Mouse (Mus musculus) liver, embryonic 15.5 days (tissue): ENCODE results near the gene Rhof. TPM values are rescaled to one million over a fixed set of nuclear protein-coding genes. Genes with fewer than 3 reads are reported as not detected.

Experiments
- ATAC-seq: fragments of 200-750 bp; cut with Nextera tagmentation; 2 replicates; pipeline ENCODE4 v1.8.0; 2017; ENCODE audit warnings: moderate number of reproducible peaks, mild to moderate bottlenecking, moderate library complexity; ENCODE audit not compliant: insufficient read depth
- H3K27ac ChIP-seq: fragments of 300-500 bp; sonication (generic); replicated peaks from 2 replicates; pipeline ENCODE4 v1.5.1; 2015; ENCODE audit warnings: mild to moderate bottlenecking, inconsistent platforms
- H3K27me3 ChIP-seq: fragments of 300-500 bp; sonication (generic); 2 replicates; pipeline ENCODE4 v1.6.1; 2015; ENCODE audit warnings: mild to moderate bottlenecking, inconsistent platforms
- H3K36me3 ChIP-seq: fragments of 300-500 bp; sonication (generic); replicated peaks from 2 replicates; pipeline ENCODE4 v1.6.1; 2015; ENCODE audit warnings: moderate library complexity, mild to moderate bottlenecking, inconsistent platforms
- H3K4me1 ChIP-seq: fragments of 300-500 bp; sonication (generic); replicated peaks from 2 replicates; pipeline ENCODE4 v1.6.1; 2015; ENCODE audit warnings: inconsistent platforms
- H3K4me2 ChIP-seq: fragments of 300-500 bp; sonication (generic); 2 replicates; pipeline ENCODE4 v1.6.1; 2015; ENCODE audit warnings: moderate library complexity, mild to moderate bottlenecking, inconsistent platforms
- H3K4me3 ChIP-seq: fragments of 300-500 bp; sonication (generic); replicated peaks from 2 replicates; pipeline ENCODE4 v1.5.1; 2015; ENCODE audit warnings: mild to moderate bottlenecking, inconsistent platforms
- H3K9ac ChIP-seq: fragments of 300-500 bp; sonication (generic); 2 replicates; pipeline ENCODE4 v1.6.1; 2015; ENCODE audit warnings: moderate library complexity, mild to moderate bottlenecking, inconsistent platforms
- H3K9me3 ChIP-seq: fragments of 300-500 bp; sonication (generic); replicated peaks from 2 replicates; pipeline ENCODE4 v1.6.1; 2016; ENCODE audit warnings: inconsistent platforms
- WGBS: fragments of 180-500 bp; shearing (Covaris S2); methylation state at CpG from one replicate; pipeline ENCODE4 v1.1.7; 2015; ENCODE audit warnings: mixed read lengths; ENCODE audit not compliant: insufficient replicate concordance; 5-methylcytosine and 5-hydroxymethylcytosine counted together
- polyA plus RNA-seq: library from polyadenylated mRNA; unstranded; fragments of >200 nt; fragmentation: Nextera tagmentation; extraction: Ambion mirVana; gene quantifications from 2 replicates; pipeline ENCODE4 v1.2.1, GENCODE M21; 2015

The Rhof gene
- polyA plus RNA-seq = 1.7 and 2.1 TPM in 2 replicates

DNA sequence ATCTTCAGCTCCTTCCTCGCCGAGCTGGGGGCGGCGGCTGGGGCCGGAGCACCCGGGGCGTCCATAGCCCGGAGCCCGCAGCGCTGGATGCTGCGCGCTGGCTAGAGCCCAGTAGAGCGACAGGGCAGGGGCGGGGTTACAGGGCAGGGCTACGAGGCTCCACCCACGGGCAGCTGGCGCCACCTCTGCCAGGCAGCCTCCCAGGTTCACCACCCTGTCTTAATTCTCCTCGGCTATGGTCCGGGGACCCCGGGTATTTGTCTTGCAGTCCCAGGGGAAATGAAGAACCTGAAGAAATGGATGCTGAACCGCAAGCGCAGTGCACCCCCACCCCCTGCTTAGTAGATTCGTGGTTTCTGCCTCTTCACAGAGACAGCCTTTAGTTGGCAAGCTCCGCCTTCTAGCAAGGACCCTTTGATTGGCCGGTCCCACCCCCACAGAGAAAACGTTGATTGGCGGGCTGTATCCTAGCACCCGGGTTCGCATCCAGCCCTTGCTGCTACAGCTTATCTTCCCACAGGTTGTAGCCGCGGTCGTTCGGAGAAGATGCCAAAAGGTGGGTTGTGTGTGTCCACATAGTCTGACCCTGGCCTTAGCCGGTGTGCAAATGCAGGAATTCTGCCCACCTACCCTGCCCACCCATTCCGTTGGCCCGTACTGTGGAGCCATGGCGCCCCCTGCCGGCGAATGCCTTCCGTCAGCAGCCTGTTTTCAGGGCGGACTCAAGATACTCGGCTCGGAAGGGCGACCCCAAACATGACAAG lies at the start of gene Rhof:
TSS of gene Rhof (minus strand) at position 385 of the 764 bp plus-strand sequence.
- H3K9me3 ChIP-seq = no peaks in the 10 kb centered on the region
- H3K27ac ChIP-seq = peak within 1 kb of the TSS; percentile 84
- peak within 1 kb of the TSS; percentile 60 for H3K4me3 ChIP-seq
- under 1% methylated on average over 44 of the region's 44 CpGs for WGBS
- H3K27me3 ChIP-seq = peaks cover 18% of the 10 kb centered on the region
- H3K4me1 ChIP-seq = peaks cover 84% of the 10 kb centered on the region
- H3K4me2 ChIP-seq = peak within 1 kb of the TSS; percentile 99
- peak within 1 kb of the TSS; percentile 71 for H3K9ac ChIP-seq
- ATAC-seq = peak; percentile 75
- H3K36me3 ChIP-seq = peaks cover 26% of the 10 kb centered on the region

GRCm38 (mm10) chr5:123181536-123181935 lies 49.0 kb upstream of the Rhof start:
- H3K4me3 ChIP-seq = peak overlapping the region; percentile 18; the same call in 1 of the 2 replicates
- peak overlapping the region; percentile 66 for H3K27ac ChIP-seq
- peaks cover 33% of the 10 kb centered on the region for H3K4me1 ChIP-seq
- peaks cover 40% of the 10 kb centered on the region; the same call in 1 of the 2 replicates for H3K27me3 ChIP-seq
- no peak overlapping the region for H3K9ac ChIP-seq
- H3K9me3 ChIP-seq = no peaks in the 10 kb centered on the region
- 69% methylated on average over 6 of the region's 6 CpGs for WGBS
- peak overlapping the region; percentile 38 for H3K4me2 ChIP-seq
- peak; percentile 70 for ATAC-seq
- 0 out of 2 replicates have a peak, but pooled peaks cover 4% of the 10 kb centered on the region for H3K36me3 ChIP-seq

DNA sequence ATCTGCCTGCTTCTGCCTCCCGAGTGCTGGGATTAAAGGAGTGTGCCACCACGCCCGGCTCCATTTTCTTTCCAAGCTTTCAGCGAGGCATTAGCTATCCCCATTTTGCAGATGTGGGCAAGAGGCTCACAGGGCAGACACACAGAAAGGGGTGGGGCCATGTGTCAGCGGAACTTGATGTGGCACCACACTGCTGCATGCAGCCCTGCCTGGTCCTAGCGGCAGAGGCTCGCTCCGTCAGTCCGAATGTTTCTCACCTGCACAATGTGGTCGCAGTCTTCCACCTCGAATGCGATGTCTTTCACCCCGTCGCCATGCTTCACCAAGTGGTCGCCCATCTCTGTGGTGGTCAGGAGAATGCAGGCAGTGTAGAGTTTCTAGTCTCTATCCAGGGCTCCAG lies 47.9 kb upstream of the Rhof start:
- Histone ChIP-seq H3K27ac (no peak overlapping the region), H3K4me3 (no peak overlapping the region), H3K27me3 (peaks cover 33% of the 10 kb centered on the region; the same call in 1 of the 2 replicates), H3K36me3 (0 out of 2 replicates have a peak, but pooled peaks cover 4% of the 10 kb centered on the region), H3K4me1 (peaks cover 27% of the 10 kb centered on the region), H3K9ac (no peak overlapping the region), H3K9me3 (no peaks in the 10 kb centered on the region), H3K4me2 (peak overlapping the region; percentile 38)
- WGBS = 78% methylated on average over 15 of the region's 15 CpGs
- no peak for ATAC-seq

- Histone ChIP-seq H3K4me2 (no peak overlapping the region), H3K36me3 (0 out of 2 replicates have a peak, but pooled peaks cover 4% of the 10 kb centered on the region), H3K27ac (no peak overlapping the region), H3K27me3 (peaks cover 25% of the 10 kb centered on the region; the same call in 1 of the 2 replicates), H3K9me3 (no peaks in the 10 kb centered on the region), H3K4me3 (no peak overlapping the region), H3K4me1 (peaks cover 23% of the 10 kb centered on the region), H3K9ac (no peak overlapping the region)
- 71% methylated on average over 5 of the region's 5 CpGs for WGBS
- ATAC-seq = no peak
Measured at GRCm38 (mm10) chr5:123178792-123179191, 46.3 kb upstream of the Rhof start.

GRCm38 (mm10) chr5:123171646-123172350 lies 39.3 kb upstream of the Rhof start:
- peak overlapping the region; percentile 68 for H3K4me2 ChIP-seq
- peak overlapping the region; percentile 58 for H3K27ac ChIP-seq
- H3K9me3 ChIP-seq = no peaks in the 10 kb centered on the region
- peak; percentile 89 for ATAC-seq
- H3K36me3 ChIP-seq = peaks cover 7% of the 10 kb centered on the region
- no peaks in the 10 kb centered on the region for H3K27me3 ChIP-seq
- peak overlapping the region; percentile 23; the same call in 1 of the 2 replicates for H3K9ac ChIP-seq
- peaks cover 34% of the 10 kb centered on the region for H3K4me1 ChIP-seq
- H3K4me3 ChIP-seq = peak overlapping the region; percentile 41
- 21% methylated on average over 22 of the region's 22 CpGs for WGBS

GRCm38 (mm10) chr5:123170365-123170764 lies 37.9 kb upstream of the Rhof start:
- 83% methylated on average over 9 of the region's 9 CpGs for WGBS
- no peak overlapping the region for H3K9ac ChIP-seq
- H3K4me2 ChIP-seq = no peak overlapping the region

GRCm38 (mm10) chr5:123169284-123169683 lies 36.8 kb upstream of the Rhof start, which contains the start of gene Psmd9:
Gene Psmd9 (plus strand): TSS chr5:123169413.
- Histone ChIP-seq H3K9me3 (no peaks in the 10 kb centered on the region), H3K9ac (no peak within 1 kb of the TSS), H3K4me2 (no peak within 1 kb of the TSS), H3K4me1 (peaks cover 40% of the 10 kb centered on the region), H3K27me3 (no peaks in the 10 kb centered on the region), H3K36me3 (peaks cover 27% of the 10 kb centered on the region), H3K4me3 (no peak within 1 kb of the TSS), H3K27ac (peak within 1 kb of the TSS; percentile 22; the same call in 1 of the 2 replicates)
- 73% methylated on average over 5 of the region's 5 CpGs for WGBS
- ATAC-seq = no peak

More at GRCm38 (mm10) chr5:123170365-123170764, 37.9 kb upstream of the Rhof start:
- Histone ChIP-seq H3K9me3 (no peaks in the 10 kb centered on the region), H3K27ac (no peak overlapping the region), H3K4me1 (peaks cover 40% of the 10 kb centered on the region), H3K4me3 (no peak overlapping the region), H3K27me3 (no peaks in the 10 kb centered on the region), H3K36me3 (peaks cover 21% of the 10 kb centered on the region)
- ATAC-seq = no peak

- H3K9me3 ChIP-seq = no peaks in the 10 kb centered on the region
- no peak for ATAC-seq
- H3K36me3 ChIP-seq = peaks cover 44% of the 10 kb centered on the region
- H3K27ac ChIP-seq = peak overlapping the region; percentile 29; the same call in 1 of the 2 replicates
- no peak overlapping the region for H3K4me2 ChIP-seq
- H3K4me1 ChIP-seq = peaks cover 35% of the 10 kb centered on the region
- H3K4me3 ChIP-seq = no peak overlapping the region
- H3K9ac ChIP-seq = no peak overlapping the region
- H3K27me3 ChIP-seq = no peaks in the 10 kb centered on the region
- 54% methylated on average over 5 of the region's 5 CpGs for WGBS
Measured at GRCm38 (mm10) chr5:123167591-123167990, 35.1 kb upstream of the Rhof start.

GRCm38 (mm10) chr5:123166437-123166836 lies 33.9 kb upstream of the Rhof start:
- no peaks in the 10 kb centered on the region for H3K9me3 ChIP-seq
- peaks cover 56% of the 10 kb centered on the region for H3K36me3 ChIP-seq
- no peaks in the 10 kb centered on the region for H3K27me3 ChIP-seq
- 82% methylated on average over 10 of the region's 10 CpGs for WGBS
- H3K9ac ChIP-seq = no peak overlapping the region
- H3K4me2 ChIP-seq = no peak overlapping the region
- H3K27ac ChIP-seq = no peak overlapping the region
- H3K4me3 ChIP-seq = no peak overlapping the region
- H3K4me1 ChIP-seq = peaks cover 24% of the 10 kb centered on the region
- ATAC-seq = no peak

DNA sequence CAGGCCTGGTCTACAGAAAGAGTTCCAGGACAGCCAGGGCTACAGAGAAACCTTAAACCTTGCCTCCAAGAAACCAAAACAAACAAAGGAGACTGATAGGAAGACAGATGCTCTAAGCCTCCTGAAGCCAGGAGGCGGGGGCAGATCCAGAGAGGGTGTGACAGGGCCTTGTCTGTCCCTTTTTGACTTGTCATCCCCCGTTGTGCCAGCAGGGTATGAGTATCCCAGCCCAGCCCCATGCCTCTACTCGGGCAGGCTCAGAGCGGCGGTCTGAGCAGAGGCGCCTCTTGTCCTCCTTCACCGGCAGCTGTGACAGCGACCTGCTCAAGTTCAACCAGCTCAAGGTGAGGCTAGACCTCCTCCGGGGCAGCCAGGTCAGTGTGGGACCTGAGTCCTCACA lies 30.4 kb upstream of the Rhof start:
- Histone ChIP-seq H3K36me3 (peaks cover 89% of the 10 kb centered on the region), H3K27me3 (no peaks in the 10 kb centered on the region), H3K27ac (no peak overlapping the region), H3K4me2 (no peak overlapping the region), H3K9ac (no peak overlapping the region), H3K4me3 (no peak overlapping the region), H3K4me1 (peaks cover 9% of the 10 kb centered on the region), H3K9me3 (no peaks in the 10 kb centered on the region)
- 81% methylated on average over 9 of the region's 9 CpGs for WGBS
- no peak for ATAC-seq

DNA sequence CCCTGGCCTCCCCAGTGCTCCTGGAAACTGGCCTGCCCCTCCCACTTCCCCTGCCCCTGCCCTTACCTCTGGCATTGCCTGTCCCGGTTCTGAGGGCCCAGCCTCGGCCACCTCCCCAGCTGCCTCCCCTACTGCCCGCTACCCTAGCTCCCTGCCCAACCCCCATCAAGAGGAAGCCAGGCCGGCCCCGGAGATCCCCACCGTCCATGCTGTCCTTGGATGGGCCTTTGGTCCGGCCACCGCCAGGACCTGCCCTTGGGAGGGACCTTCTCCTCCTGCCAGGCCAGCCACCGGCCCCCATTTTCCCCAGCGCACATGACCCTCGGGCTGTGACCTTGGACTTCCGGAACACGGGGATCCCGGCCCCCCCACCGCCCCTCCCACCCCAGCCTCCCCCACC lies 27.8 kb upstream of the Rhof start:
- Histone ChIP-seq H3K4me3 (no peak overlapping the region), H3K27ac (no peak overlapping the region), H3K9me3 (no peaks in the 10 kb centered on the region), H3K9ac (no peak overlapping the region), H3K4me2 (no peak overlapping the region), H3K36me3 (peaks cover 90% of the 10 kb centered on the region), H3K27me3 (no peaks in the 10 kb centered on the region), H3K4me1 (0 out of 2 replicates have a peak, but pooled peaks cover 2% of the 10 kb centered on the region)
- no peak for ATAC-seq
- 87% methylated on average over 15 of the region's 15 CpGs for WGBS
